Mouse (Mus musculus): ENCODE measurements around the gene Tlcd1.

DNA sequence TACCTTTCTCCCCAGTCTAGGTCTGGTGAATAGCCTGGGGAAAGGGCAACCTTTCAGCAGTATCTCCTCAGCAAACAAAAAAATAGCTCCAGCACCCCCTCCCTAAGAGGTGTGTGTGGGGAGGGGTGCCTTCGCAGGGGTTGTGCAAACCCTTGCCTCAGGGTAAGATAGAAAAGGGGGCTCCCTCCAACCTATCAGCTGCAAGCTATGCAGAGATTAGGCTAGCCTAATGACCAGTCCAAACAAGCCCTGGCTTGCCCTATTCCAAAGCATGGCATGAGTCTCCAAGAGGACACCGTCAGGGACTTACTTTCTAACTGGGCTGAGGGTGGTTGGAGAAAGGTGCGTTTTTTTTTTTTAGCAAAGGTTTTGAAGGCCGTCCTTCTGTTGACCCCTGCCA lies 10.3 kb upstream of the Tlcd1 start:
- TF ChIP-seq CTCF (IDR thresholded peaks at IDR 0.05; ENCODE audit: low read depth), result no peak
- no peak for TF ChIP-seq EP300 (IDR thresholded peaks at IDR 0.05; ENCODE audit: low read depth)

Data from liver, embryonic 14.5 days (tissue).